Mouse (Mus musculus) heart, postnatal 0 days (tissue): ENCODE results near the gene Relch.

ENCODE experiments used
- CTCF ChIP-seq: IDR thresholded peaks from 2 replicates; pipeline ENCODE4 v1.5.1; 2016; ENCODE audit warnings: antibody characterized with exemption, control low read depth, low read depth
- EP300 ChIP-seq: IDR thresholded peaks from 2 replicates; pipeline ENCODE4 v1.6.1; 2016; ENCODE audit warnings: antibody characterized with exemption, low read depth

DNA sequence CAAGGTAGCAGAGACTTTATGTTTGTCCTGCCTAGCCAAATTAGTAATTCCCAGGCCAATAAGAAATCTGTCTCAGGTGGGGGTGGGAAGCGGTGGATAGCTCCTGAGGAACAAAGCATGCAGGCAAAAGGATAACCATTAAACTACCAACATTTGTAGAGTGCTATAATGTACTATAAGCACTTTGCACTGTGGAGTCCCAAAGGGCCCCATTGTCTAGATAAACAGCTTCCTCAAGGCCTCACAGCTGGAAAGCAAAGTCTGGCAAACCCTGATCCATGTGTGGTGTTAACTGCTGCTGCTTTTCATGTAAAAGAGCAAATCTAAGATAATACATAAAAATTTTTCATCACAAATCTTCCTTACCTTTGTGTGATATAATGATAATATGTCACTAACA, 89.3 kb downstream of the Relch start:
- no peak for TF ChIP-seq CTCF
- no peak for TF ChIP-seq EP300
